Mouse (Mus musculus) lung, embryonic 15.5 days (tissue): ENCODE data around the gene Ccdc120. TPM values are rescaled to one million over a fixed set of nuclear protein-coding genes. Genes with fewer than 3 reads are reported as not detected.
A peak's percentile ranks its signal among the peaks of the same experiment; 100 is the strongest.
"Not testable (repeated sequence)": the region's sequence is repeated elsewhere in the genome, so short reads cannot be mapped to it uniquely, and the experiment has no call there.

ENCODE experiments used
- ATAC-seq: fragments of 200-750 bp; cut with Nextera tagmentation; 2 replicates; pipeline ENCODE4 v1.8.0; 2017; ENCODE audit warnings: moderate number of reproducible peaks, borderline replicate concordance; ENCODE audit not compliant: low FRiP score, low TSS enrichment; ENCODE audit errors: extremely low read depth
- H3K27ac ChIP-seq: fragments of 300-500 bp; sonication (generic); 2 replicates; pipeline ENCODE4 v1.5.1; 2015; ENCODE audit warnings: moderate library complexity, mild to moderate bottlenecking, inconsistent platforms
- H3K27me3 ChIP-seq: fragments of 300-500 bp; sonication (generic); 2 replicates; pipeline ENCODE4 v1.6.1; 2015; ENCODE audit warnings: inconsistent platforms
- H3K36me3 ChIP-seq: fragments of 300-500 bp; sonication (generic); 2 replicates; pipeline ENCODE4 v1.6.1; 2015; ENCODE audit warnings: inconsistent platforms
- H3K4me1 ChIP-seq: fragments of 300-500 bp; sonication (generic); 2 replicates; pipeline ENCODE4 v1.6.1; 2015; ENCODE audit warnings: inconsistent platforms
- H3K4me2 ChIP-seq: fragments of 300-500 bp; sonication (generic); 2 replicates; pipeline ENCODE4 v1.6.1; 2015; ENCODE audit warnings: inconsistent platforms, mild to moderate bottlenecking, moderate library complexity
- H3K4me3 ChIP-seq: fragments of 300-500 bp; sonication (generic); 2 replicates; pipeline ENCODE4 v1.5.1; 2015; ENCODE audit warnings: mild to moderate bottlenecking, inconsistent platforms
- H3K9ac ChIP-seq: fragments of 300-500 bp; sonication (generic); 2 replicates; pipeline ENCODE4 v1.6.1; 2015; ENCODE audit warnings: inconsistent platforms
- H3K9me3 ChIP-seq: fragments of 300-500 bp; sonication (generic); 2 replicates; pipeline ENCODE4 v1.6.1; 2016; ENCODE audit warnings: inconsistent platforms
- WGBS: fragments of 180-500 bp; shearing (Covaris S2); methylation state at CpG from one replicate; pipeline ENCODE4 v1.1.7; 2015; 5-methylcytosine and 5-hydroxymethylcytosine counted together
- polyA plus RNA-seq: library from polyadenylated mRNA; unstranded; fragments of >200 nt; fragmentation: Nextera tagmentation; extraction: Ambion mirVana; gene quantifications from 2 replicates; pipeline ENCODE4 v1.2.1, GENCODE M21; 2015

The Ccdc120 gene
- polyA plus RNA-seq, 1 experiment from 2014 or later = 23.6 TPM

- Histone ChIP-seq H3K36me3 (0 out of 2 replicates have a peak, but pooled peaks cover 3% of the 10 kb centered on the region), H3K27me3 (no peaks in the 10 kb centered on the region), H3K27ac (peak overlapping the region; percentile 96; the same call in 1 of the 2 replicates), H3K4me1 (peaks cover 7% of the 10 kb centered on the region), H3K4me2 (peak overlapping the region; percentile 61), H3K9me3 (no peaks in the 10 kb centered on the region), H3K9ac (peak overlapping the region; percentile 62), H3K4me3 (peak overlapping the region; percentile 59)
- 19% methylated on average over 4 of the region's 4 CpGs for WGBS
- no peak for ATAC-seq
Measured at GRCm38 (mm10) chrX:7722691-7723090, 28.0 kb downstream of the Ccdc120 start.

GRCm38 (mm10) chrX:7722282-7722611, 28.5 kb downstream of the Ccdc120 start:
- Histone ChIP-seq H3K4me3 (peak overlapping the region; percentile 59), H3K9ac (peak overlapping the region; percentile 62), H3K4me2 (peak overlapping the region; percentile 61), H3K27ac (peak overlapping the region; percentile 96), H3K27me3 (no peaks in the 10 kb centered on the region), H3K4me1 (peaks cover 5% of the 10 kb centered on the region; the same call in 1 of the 2 replicates), H3K36me3 (0 out of 2 replicates have a peak, but pooled peaks cover 3% of the 10 kb centered on the region), H3K9me3 (no peaks in the 10 kb centered on the region)
- no peak; the same call in none of the 2 replicates for ATAC-seq
- WGBS = 16% methylated on average over 11 of the region's 11 CpGs

GRCm38 (mm10) chrX:7721514-7722281, 29.0 kb downstream of the Ccdc120 start, which contains the start of gene Gm45208:
Gm45208 (plus strand) TSS chrX:7722245.
- Histone ChIP-seq H3K4me2 (peak within 1 kb of the TSS; percentile 61), H3K9me3 (no peaks in the 10 kb centered on the region), H3K4me3 (peak within 1 kb of the TSS; percentile 59), H3K27me3 (no peaks in the 10 kb centered on the region), H3K4me1 (peaks cover 5% of the 10 kb centered on the region; the same call in 1 of the 2 replicates), H3K27ac (peak within 1 kb of the TSS; percentile 96), H3K9ac (peak within 1 kb of the TSS; percentile 62), H3K36me3 (0 out of 2 replicates have a peak, but pooled peaks cover 3% of the 10 kb centered on the region)
- WGBS = 15% methylated on average over 22 of the region's 22 CpGs
- peak; percentile 91 for ATAC-seq

GRCm38 (mm10) chrX:7716058-7716457, 34.6 kb downstream of the Ccdc120 start:
- not testable (repeated sequence) for H3K9me3 ChIP-seq, H3K4me2 ChIP-seq, H3K9ac ChIP-seq, H3K4me3 ChIP-seq, H3K27me3 ChIP-seq, ATAC-seq, H3K4me1 ChIP-seq, H3K27ac ChIP-seq, H3K36me3 ChIP-seq
- WGBS = 39% methylated on average over 1 of the region's 1 CpGs

GRCm38 (mm10) chrX:7714135-7714899, 36.4 kb downstream of the Ccdc120 start, which contains the start of gene Wdr45:
Wdr45 (plus strand) TSS chrX:7714333.
- 0 out of 2 replicates have a peak within 1 kb of the TSS, but pooled peaks have one; percentile 22 for H3K9ac ChIP-seq
- not testable (repeated sequence) for H3K36me3 ChIP-seq, H3K9me3 ChIP-seq, H3K27ac ChIP-seq, H3K27me3 ChIP-seq, H3K4me1 ChIP-seq
- WGBS = 14% methylated on average over 25 of the region's 60 CpGs
- H3K4me2 ChIP-seq = peak within 1 kb of the TSS; percentile 50
- peak within 1 kb of the TSS; percentile 37 for H3K4me3 ChIP-seq
- ATAC-seq = peak; percentile 97

- ATAC-seq, H3K36me3 ChIP-seq, H3K27me3 ChIP-seq, H3K9me3 ChIP-seq, H3K4me1 ChIP-seq, H3K27ac ChIP-seq: not testable (repeated sequence)
- H3K4me3 ChIP-seq = peak overlapping the region; percentile 37
- 6% methylated on average over 6 of the region's 12 CpGs for WGBS
- H3K4me2 ChIP-seq = peak overlapping the region; percentile 50
- H3K9ac ChIP-seq = 0 out of 2 replicates have a peak overlapping the region, but pooled peaks have one; percentile 22
Measured at GRCm38 (mm10) chrX:7713764-7714134, 37.0 kb downstream of the Ccdc120 start.

- H3K4me1 ChIP-seq = no peaks in the 10 kb centered on the region
- H3K9me3 ChIP-seq = no peaks in the 10 kb centered on the region
- H3K27me3 ChIP-seq = no peaks in the 10 kb centered on the region
- peak within 1 kb of the TSS; percentile 61 for H3K9ac ChIP-seq
- 9% methylated on average over 33 of the region's 33 CpGs for WGBS
- peaks cover 13% of the 10 kb centered on the region for H3K36me3 ChIP-seq
- H3K27ac ChIP-seq = no peak within 1 kb of the TSS
- peak within 1 kb of the TSS; percentile 55 for H3K4me2 ChIP-seq
- ATAC-seq = peak; percentile 95
- peak within 1 kb of the TSS; percentile 60 for H3K4me3 ChIP-seq
Measured at GRCm38 (mm10) chrX:7696954-7697381, 53.7 kb downstream of the Ccdc120 start, which contains the start of gene Gpkow. Gpkow (plus strand) TSS chrX:7697131.

- no peak overlapping the region for H3K27ac ChIP-seq
- no peaks in the 10 kb centered on the region for H3K9me3 ChIP-seq
- H3K4me3 ChIP-seq = peak overlapping the region; percentile 60; the same call in 1 of the 2 replicates
- WGBS = 42% methylated on average over 6 of the region's 6 CpGs
- H3K4me2 ChIP-seq = peak overlapping the region; percentile 39; the same call in 1 of the 2 replicates
- ATAC-seq = no peak
- H3K9ac ChIP-seq = no peak overlapping the region
- no peaks in the 10 kb centered on the region for H3K27me3 ChIP-seq
- H3K4me1 ChIP-seq = no peaks in the 10 kb centered on the region
- peaks cover 8% of the 10 kb centered on the region; the same call in 1 of the 2 replicates for H3K36me3 ChIP-seq
Measured at GRCm38 (mm10) chrX:7696520-7696919, 54.2 kb downstream of the Ccdc120 start.

- Histone ChIP-seq H3K4me2 (no peak overlapping the region), H3K4me3 (no peak overlapping the region), H3K9me3 (no peaks in the 10 kb centered on the region), H3K36me3 (no peaks in the 10 kb centered on the region), H3K27ac (no peak overlapping the region), H3K9ac (no peak overlapping the region), H3K4me1 (no peaks in the 10 kb centered on the region), H3K27me3 (no peaks in the 10 kb centered on the region)
- no peak for ATAC-seq
- WGBS = 35% methylated on average over 4 of the region's 4 CpGs
Measured at GRCm38 (mm10) chrX:7692862-7693261, 57.8 kb downstream of the Ccdc120 start.

GRCm38 (mm10) chrX:7690486-7690885, 60.2 kb downstream of the Ccdc120 start:
- Histone ChIP-seq H3K27me3 (no peaks in the 10 kb centered on the region), H3K27ac (peak overlapping the region; percentile 57), H3K4me3 (no peak overlapping the region), H3K9ac (no peak overlapping the region), H3K9me3 (no peaks in the 10 kb centered on the region), H3K4me1 (no peaks in the 10 kb centered on the region), H3K36me3 (no peaks in the 10 kb centered on the region), H3K4me2 (no peak overlapping the region)
- WGBS = 38% methylated on average over 3 of the region's 3 CpGs
- ATAC-seq = peak; percentile 65; the same call in 1 of the 2 replicates

GRCm38 (mm10) chrX:7688321-7688720, 62.4 kb downstream of the Ccdc120 start:
- H3K4me2 ChIP-seq = no peak overlapping the region
- no peak overlapping the region for H3K9ac ChIP-seq
- H3K27ac ChIP-seq = no peak overlapping the region
- H3K36me3 ChIP-seq = no peaks in the 10 kb centered on the region
- WGBS = 87% methylated on average over 2 of the region's 2 CpGs
- no peak overlapping the region for H3K4me3 ChIP-seq
- no peaks in the 10 kb centered on the region for H3K27me3 ChIP-seq
- ATAC-seq = no peak
- no peaks in the 10 kb centered on the region for H3K9me3 ChIP-seq
- H3K4me1 ChIP-seq = no peaks in the 10 kb centered on the region
